Mouse (Mus musculus) layer of hippocampus, adult 2 months (tissue): ENCODE data around the gene Pvrig. TPM values are rescaled to one million over a fixed set of nuclear protein-coding genes. Genes with fewer than 3 reads are reported as not detected.
"Not testable (repeated sequence)": the region's sequence is repeated elsewhere in the genome, so short reads cannot be mapped to it uniquely, and the experiment has no call there.

Experiments used
- DNase-seq, 2 experiments: peaks; one replicate each; pipeline ENCODE4 v3.0.0; 2022; ENCODE audit warnings: low spot score in 2 of 2
- H3K27ac ChIP-seq: fragments of 200-600 bp; 2 replicates; pipeline ENCODE4 v1.8.1; 2022
- H3K4me3 ChIP-seq: fragments of 200-600 bp; 2 replicates; pipeline ENCODE4 v1.8.1; 2022; ENCODE audit warnings: mild to moderate bottlenecking
- CTCF ChIP-seq: fragments of 200-600 bp; conservative IDR thresholded peaks from 2 replicates; pipeline ENCODE4 v1.8.1; 2022; ENCODE audit warnings: antibody characterized with exemption, mild to moderate bottlenecking, moderate library complexity
- long read RNA-seq, 2 experiments: library from polyadenylated mRNA; stranded (forward); transcript quantifications; one replicate each; pipeline ENCODE4 v2.0.0; 2021; ENCODE audit warnings: borderline mapping rate in 2 of 2
- total RNA-seq, 2 experiments: library from RNA; stranded (reverse); gene quantifications; 2 replicates each; pipeline ENCODE4 v1.2.3; 2021

Pvrig gene
- not detected for total RNA-seq
- long read RNA-seq, experiment 1 = 0 reads
- long read RNA-seq, experiment 2 = 0 reads

DNA sequence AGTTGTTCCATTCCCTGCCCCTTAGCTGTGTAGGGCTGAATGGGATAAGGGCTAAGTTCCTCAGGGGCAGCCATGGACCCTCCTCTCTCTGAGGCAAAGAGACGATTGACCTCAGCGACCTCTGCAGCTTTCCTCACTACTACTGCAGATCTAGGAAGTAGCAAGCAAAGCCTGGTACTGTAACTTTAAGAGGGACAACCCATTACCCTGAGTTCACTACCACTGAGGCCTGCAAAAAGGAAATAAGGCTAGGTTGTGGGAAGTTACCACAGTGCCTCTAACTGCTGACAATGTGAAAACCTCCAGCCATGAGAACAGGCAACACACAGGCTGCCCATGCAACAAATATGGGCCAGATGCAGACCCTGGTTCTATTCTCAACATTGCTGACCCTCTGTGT lies at the start of gene Pvrig:
Pvrig (plus strand) TSS at position 301 of the 400 bp plus-strand sequence.
- no peak for DNase-seq
- no peak for TF ChIP-seq CTCF

DNA sequence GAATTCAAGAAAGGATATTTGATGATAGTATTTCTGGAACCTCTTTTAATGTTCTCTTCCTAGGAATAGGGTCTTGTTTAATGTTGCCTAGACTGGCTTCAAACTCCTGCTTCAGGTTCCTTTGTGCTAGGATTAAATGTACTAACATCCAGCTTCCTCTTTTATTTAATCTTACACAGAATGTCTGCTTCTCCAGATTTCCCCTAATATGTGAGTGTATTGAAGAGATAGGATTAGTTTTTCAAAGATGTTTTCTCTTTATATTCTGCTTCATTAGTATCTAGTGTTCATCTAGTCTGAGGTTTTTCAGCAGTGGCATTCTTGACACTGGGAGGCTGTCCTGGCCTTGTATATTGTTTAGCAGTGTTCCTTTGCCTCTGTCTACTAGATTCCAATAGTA lies 47.6 kb upstream of the Pvrig start:
- no peak overlapping the region for H3K27ac ChIP-seq
- H3K4me3 ChIP-seq = no peak overlapping the region
- no peak for DNase-seq
- TF ChIP-seq CTCF = no peak

More for the DNA sequence above, at the start of gene Pvrig:
- Histone ChIP-seq H3K27ac (no peak within 1 kb of the TSS), H3K4me3 (no peak within 1 kb of the TSS)

DNA sequence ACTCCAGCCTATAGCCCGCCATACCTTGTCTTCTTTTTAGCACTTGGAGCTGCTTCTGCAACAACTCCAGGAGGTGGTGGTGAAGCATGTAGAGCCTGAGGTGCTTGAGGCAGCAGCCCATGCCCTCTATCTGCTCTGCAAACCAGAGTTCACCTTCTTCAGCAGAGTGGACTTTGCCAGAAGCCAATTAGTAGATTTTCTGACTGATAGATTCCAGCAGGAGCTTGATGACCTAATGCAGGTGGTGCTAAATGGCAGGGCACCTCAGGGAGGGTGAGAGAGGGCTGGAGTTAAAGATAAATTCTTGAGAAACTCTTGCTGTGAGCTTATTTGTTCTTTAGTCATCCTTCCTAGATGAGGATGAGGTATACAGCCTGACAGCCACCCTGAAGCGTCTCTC lies 42.1 kb upstream of the Pvrig start:
- DNase-seq = no peak
- TF ChIP-seq CTCF = no peak
- Histone ChIP-seq H3K4me3 (no peak overlapping the region), H3K27ac (no peak overlapping the region)

DNA sequence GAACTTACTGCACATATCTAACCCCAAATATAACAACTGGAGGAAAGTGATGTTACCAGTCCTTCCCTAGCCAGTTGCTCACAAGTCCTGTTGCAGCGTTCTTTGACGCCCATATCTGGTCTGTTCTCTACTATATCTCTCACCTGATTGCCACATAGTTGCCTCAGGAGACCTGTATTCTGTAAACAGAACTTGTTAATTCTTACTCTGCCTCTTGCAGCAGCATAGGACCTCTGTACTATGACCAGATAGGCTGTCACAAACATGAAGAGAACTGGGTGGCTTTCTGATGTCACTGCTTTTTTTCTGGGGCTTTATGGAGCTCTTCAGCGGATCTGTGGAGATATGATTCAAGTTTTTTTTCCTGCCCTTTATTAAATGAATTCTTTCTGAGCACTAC lies 29.0 kb upstream of the Pvrig start:
- no peak overlapping the region for H3K27ac ChIP-seq
- H3K4me3 ChIP-seq = no peak overlapping the region
- no peak for DNase-seq
- no peak for TF ChIP-seq CTCF

DNA sequence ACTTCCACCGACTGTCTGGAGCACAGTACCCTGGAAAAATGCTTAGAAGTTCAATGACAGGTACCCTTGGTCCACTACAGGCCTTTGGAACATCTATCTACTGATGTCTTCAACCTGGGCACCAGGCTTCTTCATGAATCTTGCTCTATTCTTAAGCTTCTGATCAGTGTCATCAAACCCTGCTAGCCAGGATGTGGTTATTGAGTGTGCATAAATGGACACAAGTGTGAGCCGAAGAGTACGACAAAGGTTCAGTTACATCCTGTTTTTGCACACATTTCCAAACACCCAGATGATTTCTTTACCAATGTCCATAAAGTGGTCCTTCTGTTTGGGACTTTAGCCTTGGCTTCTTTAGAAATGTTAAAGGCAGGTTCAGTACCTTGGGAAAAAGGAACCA lies 1.5 kb downstream of the Pvrig start:
- no peak overlapping the region for H3K27ac ChIP-seq
- no peak for TF ChIP-seq CTCF
- no peak for DNase-seq
- H3K4me3 ChIP-seq = no peak overlapping the region

DNA sequence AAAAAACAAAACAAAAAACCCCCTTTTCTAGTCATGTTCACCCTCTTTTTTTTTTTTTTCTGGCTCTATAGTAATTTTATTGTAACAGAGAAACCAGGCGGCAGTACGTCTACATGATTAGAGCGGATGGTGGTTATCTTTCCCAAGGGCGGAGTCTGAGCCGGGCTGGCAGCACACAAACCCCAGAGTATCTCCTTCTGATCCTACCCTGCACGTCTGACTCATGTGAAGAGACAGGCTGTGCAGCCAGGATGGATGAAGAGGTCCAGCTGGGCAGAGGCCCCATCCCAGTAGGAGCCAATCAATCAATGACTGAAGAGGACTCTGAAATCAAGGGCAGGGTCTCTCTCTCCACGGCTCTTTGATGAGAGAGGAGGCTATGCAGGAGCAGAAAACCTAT lies 21.4 kb downstream of the Pvrig start:
- DNase-seq, H3K27ac ChIP-seq, H3K4me3 ChIP-seq: not testable (repeated sequence)

DNA sequence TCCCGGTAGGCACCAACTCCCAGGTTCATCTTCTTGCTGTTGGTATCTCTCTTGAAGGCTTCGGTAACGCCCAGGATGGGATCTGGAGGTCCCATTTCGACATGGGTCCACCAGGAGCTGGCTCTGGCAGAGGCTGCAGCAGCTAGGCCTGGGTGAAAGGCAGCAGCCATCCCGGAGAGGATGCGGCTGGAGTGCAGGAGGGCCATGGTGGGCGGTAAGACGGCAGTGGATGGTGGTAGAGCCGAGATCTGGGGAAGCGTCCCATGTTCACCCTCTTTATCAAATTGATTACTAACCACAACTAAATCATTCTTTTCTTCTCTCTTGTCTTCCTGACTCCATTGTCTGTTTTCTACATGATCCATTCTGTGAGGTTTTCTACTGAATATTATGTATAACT lies 23.6 kb downstream of the Pvrig start:
- not testable (repeated sequence) for H3K27ac ChIP-seq, DNase-seq, H3K4me3 ChIP-seq

Other genes starting within 250 kb of the Pvrig start
- 10 to 100 TPM; 13.7 to 16.2 TPM for gene Zscan21, start 225.1 kb upstream of the Pvrig start, total RNA-seq
- 10 to 100 TPM; 13.4 to 14.6 TPM for gene Zfp113, start 186.2 kb upstream of the Pvrig start, total RNA-seq
- gene Cops6, start 180.9 kb upstream of the Pvrig start, total RNA-seq = 100 to 1,000 TPM; 141 to 145 TPM
- 10 to 100 TPM; 25.6 to 26.2 TPM for gene Ap4m1, start 170.0 kb upstream of the Pvrig start, total RNA-seq
- 10 to 100 TPM; 18.6 to 18.8 TPM for gene Mcm7, start 169.5 kb upstream of the Pvrig start, total RNA-seq
- 10 to 100 TPM; 42.0 to 42.2 TPM for gene Taf6, start 154.5 kb upstream of the Pvrig start, total RNA-seq
- 10 to 100 TPM; 13.4 to 16.5 TPM for gene Cnpy4, start 154.5 kb upstream of the Pvrig start, total RNA-seq
- 1 to 10 TPM; 8.2 to 8.4 TPM for gene Mblac1, start 147.6 kb upstream of the Pvrig start, total RNA-seq
- gene Nxpe5, start 116.1 kb upstream of the Pvrig start, total RNA-seq = not detected
- gene Lamtor4, start 86.5 kb upstream of the Pvrig start, total RNA-seq = 10 to 100 TPM; 60.0 to 60.9 TPM
- 10 to 100 TPM; 68.1 to 77.0 TPM for gene BC037034, start 77.9 kb upstream of the Pvrig start, total RNA-seq
- 1 to 10 TPM; 3.2 to 3.7 TPM for gene Gal3st4, start 69.1 kb upstream of the Pvrig start, total RNA-seq
- gene Gm43720, start 62.0 kb upstream of the Pvrig start, total RNA-seq = under 1 TPM in 1 of 2 experiments, not detected in 1; 0.12 TPM
- gene Gpc2, start 62.0 kb upstream of the Pvrig start, total RNA-seq = 1 to 10 TPM; 2.4 to 2.5 TPM
- under 1 TPM; 0.44 to 0.79 TPM for gene Stag3, start 61.7 kb upstream of the Pvrig start, total RNA-seq
- gene Zfp157, start 99.5 kb downstream of the Pvrig start, total RNA-seq = 10 to 100 TPM; 22.6 to 26.7 TPM
- not detected for gene 1700123K08Rik, start 222.8 kb downstream of the Pvrig start, total RNA-seq